Mouse (Mus musculus) thymus, postnatal 36 days (tissue): ENCODE measurements around the gene Bhmt.
A peak's percentile ranks its signal among the peaks of the same experiment; 100 is the strongest.
"Not testable (repeated sequence)": the region's sequence is repeated elsewhere in the genome, so short reads cannot be mapped to it uniquely, and the experiment has no call there.

Experiments used
- DNase-seq, 2 experiments: peaks; one replicate each; pipeline ENCODE4 v3.0.0; 2022; ENCODE audit warnings: mixed read lengths in 2 of 2

The Bhmt gene

GRCm38 (mm10) chr13:93606868-93607578 lies 30.7 kb downstream of the Bhmt start:
- no peak for DNase-seq

DNA sequence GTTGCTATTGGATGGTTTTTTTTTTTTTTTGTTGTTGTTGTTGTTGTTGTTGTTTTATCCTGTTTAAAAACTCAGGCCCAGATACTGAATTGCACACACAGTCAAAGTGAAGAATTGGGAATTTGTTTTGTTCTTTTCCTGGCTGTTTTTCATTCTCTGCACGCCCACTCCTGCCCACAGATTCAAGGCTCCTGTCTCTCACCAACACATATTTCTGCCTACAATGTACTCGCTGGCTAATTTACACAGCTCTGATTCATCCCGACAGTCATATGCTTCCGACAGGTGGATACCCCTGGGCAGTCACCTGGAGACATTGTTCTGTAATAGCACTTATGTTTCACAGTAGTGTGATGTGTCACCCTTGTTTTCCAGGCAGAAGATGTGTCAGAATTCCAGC lies 33.1 kb downstream of the Bhmt start:
- DNase-seq, result no peak

- DNase-seq, result no peak
Measured at GRCm38 (mm10) chr13:93601527-93601926, 36.2 kb downstream of the Bhmt start.

- peak; percentile 33 to 57 for DNase-seq
Measured at GRCm38 (mm10) chr13:93593040-93593699, 44.6 kb downstream of the Bhmt start.

- not testable (repeated sequence) for DNase-seq
Measured at GRCm38 (mm10) chr13:93582526-93582925, 55.2 kb downstream of the Bhmt start.

DNA sequence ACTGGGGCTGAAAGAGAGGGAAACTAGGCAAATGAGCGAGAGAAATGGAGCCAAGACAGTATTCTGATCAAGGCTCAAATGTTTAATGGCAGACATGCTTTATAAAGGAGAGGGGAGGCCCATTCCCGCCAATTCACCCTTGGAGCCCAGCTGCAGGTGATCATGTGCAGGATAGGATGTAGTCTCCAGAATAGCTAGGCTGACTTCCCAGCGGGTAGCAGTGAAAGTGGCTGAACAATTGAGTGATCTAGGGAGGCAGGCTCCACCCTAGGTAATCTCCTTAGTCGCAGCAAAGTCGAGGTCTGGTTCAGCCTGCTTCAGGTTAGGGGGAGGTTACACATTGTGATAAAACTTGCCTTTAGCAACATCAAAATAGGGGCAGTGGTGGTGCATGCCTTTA lies 57.3 kb downstream of the Bhmt start:
- DNase-seq, result no peak

DNA sequence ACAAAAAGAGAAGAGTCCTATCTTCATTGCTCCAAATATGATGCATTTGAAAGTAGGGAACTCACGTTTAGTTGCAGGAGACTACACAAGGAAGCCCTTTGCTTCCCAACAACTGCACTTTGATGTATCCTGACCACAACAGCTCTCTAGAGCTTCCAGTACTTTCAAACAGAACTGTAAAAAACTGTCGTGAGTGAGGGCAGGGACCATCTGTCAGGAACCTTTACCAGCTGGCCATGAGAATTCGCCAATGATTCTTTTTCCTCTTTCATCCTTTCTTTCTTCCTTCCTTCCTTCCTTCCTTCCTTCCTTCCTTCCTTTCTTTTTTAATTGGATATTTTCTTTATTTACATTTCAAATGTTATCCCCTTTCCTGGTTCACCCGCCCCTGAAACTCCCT lies 68.1 kb downstream of the Bhmt start:
- DNase-seq, result no peak
